Mouse (Mus musculus): Measurements from ENCODE around the gene Phc2. TPM values are rescaled to one million over a fixed set of nuclear protein-coding genes. Genes with fewer than 3 reads are reported as not detected.

The Phc2 gene
- total and polyA plus RNA-seq, 3 experiments = 23.7 to 65.5 TPM; not detected in 1

DNA sequence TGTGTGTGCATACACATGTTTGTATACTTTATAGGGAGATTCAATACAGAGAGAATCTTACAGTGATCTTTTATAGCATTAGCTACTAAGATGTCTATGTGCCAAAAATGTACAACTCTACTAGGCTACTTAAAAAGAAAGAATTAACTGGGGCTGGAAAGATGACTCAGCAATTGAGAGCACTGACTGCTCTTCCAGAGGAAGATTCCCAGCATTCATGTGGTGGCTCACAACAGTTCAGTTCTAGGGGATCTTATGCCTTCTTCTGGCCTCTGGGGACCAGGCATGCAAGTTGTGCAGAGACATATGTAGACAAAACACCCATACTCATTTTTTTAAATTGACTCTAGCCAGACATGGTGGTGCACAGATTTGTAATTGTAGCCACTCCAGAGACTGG, 39.8 kb downstream of the Phc2 start:
- TF ChIP-seq USF2 (IDR thresholded peaks at IDR 0.05; ENCODE audit: borderline replicate concordance in 1 of 2, insufficient read depth in 1 of 2, low read depth in 1 of 2, low read length in 2 of 2) (no peak), ZNF384 (IDR thresholded peaks at IDR 0.05; ENCODE audit: low read depth, low read length) (no peak), RAD21 (IDR thresholded peaks at IDR 0.05; ENCODE audit: low read depth, low read length) (no peak), HCFC1 (IDR thresholded peaks at IDR 0.05; ENCODE audit: low read depth, low read length) (no peak), ZC3H11A (IDR thresholded peaks at IDR 0.05; ENCODE audit: low read depth, low read length) (no peak), MXI1 (IDR thresholded peaks at IDR 0.05; ENCODE audit: low read depth, low read length) (no peak), NELFE (IDR thresholded peaks at IDR 0.05; ENCODE audit: low read depth, low read length) (no peak), GABPA (IDR thresholded peaks at IDR 0.05; ENCODE audit: low read depth, low read length) (no peak), CHD1 (IDR thresholded peaks at IDR 0.05; ENCODE audit: low read depth, low read length) (no peak), ZMIZ1 (IDR thresholded peaks at IDR 0.05; ENCODE audit: low read depth, low read length) (no peak), NRF1 (IDR thresholded peaks at IDR 0.05; ENCODE audit: insufficient read depth, low read depth, low read length, poor library complexity, severe bottlenecking) (no peak), TBP (IDR thresholded peaks at IDR 0.05; ENCODE audit: low read depth, low read length) (no peak), SMC3 (IDR thresholded peaks at IDR 0.05; ENCODE audit: low read depth, low read length) (no peak), CHD2 (IDR thresholded peaks at IDR 0.05; ENCODE audit: low read length) (no peak), MAZ (IDR thresholded peaks at IDR 0.05; ENCODE audit: low read depth, low read length) (no peak), MYB (IDR thresholded peaks at IDR 0.05; ENCODE audit: low read depth, low read length) (no peak), TAL1 (IDR thresholded peaks at IDR 0.05; ENCODE audit: low read length) (no peak), ZKSCAN1 (IDR thresholded peaks at IDR 0.05; ENCODE audit: low read depth, low read length) (no peak)
- H3K36me3 ChIP-seq (ENCODE audit: control insufficient read depth in 1 of 2, insufficient read depth in 2 of 2, low read length in 2 of 2) = peaks cover 0 to 21% of the 10 kb centered on the region in 2 experiments; a peak in 2 of 4 replicates
- no peak overlapping the region for H3K4me3 ChIP-seq (ENCODE audit: control insufficient read depth in 1 of 2, insufficient read depth in 1 of 2, low read depth in 2 of 2, low read length in 2 of 2)
- DNase-seq (ENCODE audit: low read depth, low spot score) = no peak
- no peaks in the 10 kb centered on the region for H3K9me3 ChIP-seq (replicated peaks; ENCODE audit: insufficient read depth, low read length)
- H3K79me2 ChIP-seq (ENCODE audit: control insufficient read depth, insufficient read depth, low read length, poor library complexity) = no peaks in the 10 kb centered on the region
- no peaks in the 10 kb centered on the region for H3K27me3 ChIP-seq (ENCODE audit: control insufficient read depth in 1 of 2, insufficient read depth in 2 of 2, low read length in 2 of 2)
- no peak overlapping the region for H3K9ac ChIP-seq (ENCODE audit: control insufficient read depth, low read depth, low read length, poor library complexity, severe bottlenecking)
- H3K27ac ChIP-seq (ENCODE audit: control insufficient read depth, low read depth, low read length) = no peak overlapping the region
- H3K4me1 ChIP-seq (ENCODE audit: control insufficient read depth in 1 of 2, insufficient read depth in 2 of 2, low read length in 2 of 2) = peaks cover 3 to 27% of the 10 kb centered on the region in 2 experiments; a peak in 3 of 4 replicates

GRCm38 (mm10) chr4:128695149-128695548, 40.6 kb downstream of the Phc2 start:
- Histone ChIP-seq H3K27me3 (ENCODE audit: control insufficient read depth in 1 of 2, insufficient read depth in 2 of 2, low read length in 2 of 2) (no peaks in the 10 kb centered on the region), H3K4me3 (ENCODE audit: control insufficient read depth in 1 of 2, insufficient read depth in 1 of 2, low read depth in 2 of 2, low read length in 2 of 2) (no peak overlapping the region), H3K9me3 (replicated peaks; ENCODE audit: insufficient read depth, low read length) (no peaks in the 10 kb centered on the region), H3K36me3 (ENCODE audit: control insufficient read depth in 1 of 2, insufficient read depth in 2 of 2, low read length in 2 of 2) (peaks cover 0 to 16% of the 10 kb centered on the region in 2 experiments; a peak in 2 of 4 replicates), H3K27ac (ENCODE audit: control insufficient read depth, low read depth, low read length) (no peak overlapping the region), H3K4me1 (ENCODE audit: control insufficient read depth in 1 of 2, insufficient read depth in 2 of 2, low read length in 2 of 2) (peaks cover 0 to 21% of the 10 kb centered on the region in 2 experiments; a peak in 3 of 4 replicates), H3K9ac (ENCODE audit: control insufficient read depth, low read depth, low read length, poor library complexity, severe bottlenecking) (no peak overlapping the region), H3K79me2 (ENCODE audit: control insufficient read depth, insufficient read depth, low read length, poor library complexity) (no peaks in the 10 kb centered on the region)
- TF ChIP-seq ZMIZ1 (IDR thresholded peaks at IDR 0.05; ENCODE audit: low read depth, low read length) (no peak), GABPA (IDR thresholded peaks at IDR 0.05; ENCODE audit: low read depth, low read length) (no peak), ZC3H11A (IDR thresholded peaks at IDR 0.05; ENCODE audit: low read depth, low read length) (no peak), MAZ (IDR thresholded peaks at IDR 0.05; ENCODE audit: low read depth, low read length) (no peak), BHLHE40 (IDR thresholded peaks at IDR 0.05; ENCODE audit: borderline replicate concordance, low read depth, low read length) (no peak), POLR2AphosphoS5 (IDR thresholded peaks at IDR 0.05; ENCODE audit: borderline replicate concordance, low read depth, low read length) (no peak), UBTF (IDR thresholded peaks at IDR 0.05; ENCODE audit: borderline replicate concordance, insufficient read depth, low read depth, low read length) (no peak), MAFK (IDR thresholded peaks at IDR 0.05; ENCODE audit: borderline replicate concordance, low read depth, low read length) (no peak), ETS1 (IDR thresholded peaks at IDR 0.05; ENCODE audit: low read depth, low read length) (no peak), JUND (IDR thresholded peaks at IDR 0.05; ENCODE audit: low read depth, low read length) (no peak), MAX (IDR thresholded peaks at IDR 0.05; ENCODE audit: low read length) (no peak), MYB (IDR thresholded peaks at IDR 0.05; ENCODE audit: low read depth, low read length) (no peak), RCOR1 (IDR thresholded peaks at IDR 0.05; ENCODE audit: low read depth, low read length) (no peak), MXI1 (IDR thresholded peaks at IDR 0.05; ENCODE audit: low read depth, low read length) (no peak)
- DNase-seq (ENCODE audit: low read depth, low spot score) = no peak

Data from MEL (cell line).